Mouse (Mus musculus) megakaryocyte, embryonic 14.5 days (primary cell): Measurements from ENCODE around the gene Bahcc1.

Source experiments
- FLI1 ChIP-seq: IDR thresholded peaks from 2 replicates; pipeline ENCODE4 v1.6.1; 2012; ENCODE audit warnings: low read length, inconsistent platforms, mixed read lengths
- GATA1 ChIP-seq: IDR thresholded peaks from 3 replicates; pipeline ENCODE4 v1.6.1; 2012; ENCODE audit warnings: mixed read lengths, low read length, inconsistent platforms, borderline replicate concordance

DNA sequence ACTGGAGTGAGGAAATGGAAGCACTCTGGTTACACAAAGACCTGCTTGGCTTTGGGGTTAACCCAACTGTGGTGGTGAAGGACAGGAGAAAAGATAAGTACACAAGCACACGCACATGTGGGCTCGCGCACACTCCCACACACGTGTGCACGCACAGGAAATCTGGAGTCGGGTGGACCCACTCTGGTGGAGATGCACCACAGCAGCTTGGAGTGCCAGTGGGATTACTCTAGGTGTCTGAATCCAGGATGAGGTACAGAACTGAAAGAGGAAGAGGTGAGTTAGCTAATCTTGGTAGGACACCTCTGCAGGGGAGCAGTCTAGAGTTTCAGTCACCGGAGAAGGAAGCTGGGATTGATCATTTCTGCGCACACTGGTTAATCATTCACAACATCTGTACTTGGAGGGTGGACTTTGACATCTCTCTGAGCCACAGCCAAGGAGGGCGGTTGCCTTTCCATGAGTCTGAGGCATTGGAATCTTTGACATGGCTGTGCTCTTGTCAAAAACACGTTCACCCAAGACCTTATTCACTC lies 107.3 kb downstream of the Bahcc1 start:
- TF ChIP-seq GATA1: no peak
- no peak for TF ChIP-seq FLI1
